Mouse (Mus musculus) hindbrain, embryonic 12.5 days (tissue): ENCODE data around the gene Pcnx. TPM values are rescaled to one million over a fixed set of nuclear protein-coding genes. Genes with fewer than 3 reads are reported as not detected.

Experiments
- ATAC-seq: fragments of 200-750 bp; cut with Nextera tagmentation; 2 replicates; pipeline ENCODE4 v1.8.0; 2017; ENCODE audit warnings: moderate TSS enrichment; ENCODE audit not compliant: low FRiP score
- H3K27ac ChIP-seq: fragments of 300-500 bp; sonication (generic); 2 replicates; pipeline ENCODE4 v1.5.1; 2016; ENCODE audit warnings: mild to moderate bottlenecking
- H3K27me3 ChIP-seq: fragments of 300-500 bp; sonication (generic); 2 replicates; pipeline ENCODE4 v1.6.1; 2016; ENCODE audit warnings: mild to moderate bottlenecking
- H3K36me3 ChIP-seq: fragments of 300-500 bp; sonication (generic); 2 replicates; pipeline ENCODE4 v1.6.1; 2016; ENCODE audit warnings: mild to moderate bottlenecking
- H3K4me1 ChIP-seq: fragments of 300-500 bp; sonication (generic); 2 replicates; pipeline ENCODE4 v1.6.1; 2016
- H3K4me2 ChIP-seq: fragments of 300-500 bp; sonication (generic); replicated peaks from 2 replicates; pipeline ENCODE4 v1.6.1; 2016; ENCODE audit warnings: mild to moderate bottlenecking
- H3K4me3 ChIP-seq: fragments of 300-500 bp; sonication (generic); 2 replicates; pipeline ENCODE4 v1.5.1; 2016; ENCODE audit warnings: mild to moderate bottlenecking
- H3K9ac ChIP-seq: fragments of 300-500 bp; sonication (generic); 2 replicates; pipeline ENCODE4 v1.6.1; 2016; ENCODE audit warnings: mild to moderate bottlenecking, moderate library complexity
- H3K9me3 ChIP-seq: fragments of 300-500 bp; sonication (generic); replicated peaks from 2 replicates; pipeline ENCODE4 v1.6.1; 2016; ENCODE audit warnings: mild to moderate bottlenecking
- WGBS: fragments of 180-500 bp; shearing (Covaris S2); methylation state at CpG from one replicate; pipeline ENCODE4 v1.1.7; 2016; 5-methylcytosine and 5-hydroxymethylcytosine counted together
- polyA plus RNA-seq: library from polyadenylated mRNA; unstranded; fragments of >200 nt; fragmentation: Nextera tagmentation; extraction: Ambion mirVana; gene quantifications from 2 replicates; pipeline ENCODE4 v1.2.1, GENCODE M21; 2016

The Pcnx gene
- polyA plus RNA-seq, 1 experiment from 2014 or later: 13.1 TPM

GRCm38 (mm10) chr12:81836162-81836561 lies 23.7 kb upstream of the Pcnx start:
- ATAC-seq: no peak
- H3K27ac ChIP-seq: no peak overlapping the region
- no peaks in the 10 kb centered on the region for H3K27me3 ChIP-seq
- 74% methylated on average over 8 of the region's 8 CpGs for WGBS
- H3K36me3 ChIP-seq: no peaks in the 10 kb centered on the region
- H3K4me1 ChIP-seq: no peaks in the 10 kb centered on the region
- H3K9ac ChIP-seq: no peak overlapping the region
- no peak overlapping the region for H3K4me2 ChIP-seq
- no peaks in the 10 kb centered on the region for H3K9me3 ChIP-seq
- H3K4me3 ChIP-seq: no peak overlapping the region

GRCm38 (mm10) chr12:81837463-81837862 lies 22.4 kb upstream of the Pcnx start:
- H3K36me3 ChIP-seq: no peaks in the 10 kb centered on the region
- H3K4me2 ChIP-seq: no peak overlapping the region
- WGBS: 62% methylated on average over 5 of the region's 5 CpGs
- H3K4me1 ChIP-seq: no peaks in the 10 kb centered on the region
- H3K27me3 ChIP-seq: no peaks in the 10 kb centered on the region
- no peak for ATAC-seq
- H3K9me3 ChIP-seq: no peaks in the 10 kb centered on the region
- H3K27ac ChIP-seq: no peak overlapping the region
- H3K4me3 ChIP-seq: no peak overlapping the region
- no peak overlapping the region for H3K9ac ChIP-seq

GRCm38 (mm10) chr12:81839663-81840062 lies 20.2 kb upstream of the Pcnx start:
- Histone ChIP-seq H3K4me2 (no peak overlapping the region), H3K27me3 (no peaks in the 10 kb centered on the region), H3K36me3 (no peaks in the 10 kb centered on the region), H3K4me3 (no peak overlapping the region), H3K9me3 (no peaks in the 10 kb centered on the region), H3K9ac (no peak overlapping the region), H3K27ac (no peak overlapping the region), H3K4me1 (peaks cover 5% of the 10 kb centered on the region)
- 97% methylated on average over 5 of the region's 5 CpGs for WGBS
- ATAC-seq: no peak

- H3K9me3 ChIP-seq: no peaks in the 10 kb centered on the region
Measured at GRCm38 (mm10) chr12:81841046-81841445, 18.8 kb upstream of the Pcnx start.

GRCm38 (mm10) chr12:81843501-81843900 lies 16.3 kb upstream of the Pcnx start:
- no peak overlapping the region for H3K27ac ChIP-seq
- H3K9ac ChIP-seq: no peak overlapping the region
- H3K4me2 ChIP-seq: no peak overlapping the region
- H3K36me3 ChIP-seq: no peaks in the 10 kb centered on the region
- no peaks in the 10 kb centered on the region for H3K27me3 ChIP-seq
- H3K9me3 ChIP-seq: no peaks in the 10 kb centered on the region
- no peak overlapping the region for H3K4me3 ChIP-seq
- H3K4me1 ChIP-seq: peaks cover 21% of the 10 kb centered on the region
- no peak for ATAC-seq
- WGBS: 80% methylated on average over 5 of the region's 5 CpGs

More at GRCm38 (mm10) chr12:81841046-81841445, 18.8 kb upstream of the Pcnx start:
- Histone ChIP-seq H3K4me1 (peaks cover 17% of the 10 kb centered on the region), H3K36me3 (no peaks in the 10 kb centered on the region), H3K4me2 (no peak overlapping the region), H3K4me3 (no peak overlapping the region), H3K9ac (no peak overlapping the region), H3K27me3 (no peaks in the 10 kb centered on the region), H3K27ac (no peak overlapping the region)
- ATAC-seq: no peak
- WGBS: 90% methylated on average over 5 of the region's 5 CpGs

GRCm38 (mm10) chr12:81844572-81844971 lies 15.3 kb upstream of the Pcnx start:
- no peak overlapping the region; the same call in 1 of the 2 replicates for H3K4me3 ChIP-seq
- H3K27ac ChIP-seq: no peak overlapping the region
- H3K9ac ChIP-seq: no peak overlapping the region

GRCm38 (mm10) chr12:81844981-81845380 lies 14.8 kb upstream of the Pcnx start:
- WGBS: 12% methylated on average over 14 of the region's 14 CpGs
- H3K27me3 ChIP-seq: no peaks in the 10 kb centered on the region
- no peak for ATAC-seq
- no peak overlapping the region for H3K9ac ChIP-seq
- no peaks in the 10 kb centered on the region for H3K9me3 ChIP-seq
- peak overlapping the region; percentile 37 for H3K4me2 ChIP-seq
- H3K36me3 ChIP-seq: no peaks in the 10 kb centered on the region
- peaks cover 21% of the 10 kb centered on the region for H3K4me1 ChIP-seq
- no peak overlapping the region for H3K27ac ChIP-seq
- H3K4me3 ChIP-seq: no peak overlapping the region; the same call in 1 of the 2 replicates

More at GRCm38 (mm10) chr12:81844572-81844971, 15.3 kb upstream of the Pcnx start:
- H3K36me3 ChIP-seq: no peaks in the 10 kb centered on the region
- ATAC-seq: no peak
- WGBS: 54% methylated on average over 13 of the region's 13 CpGs
- H3K27me3 ChIP-seq: no peaks in the 10 kb centered on the region
- H3K9me3 ChIP-seq: no peaks in the 10 kb centered on the region
- peak overlapping the region; percentile 37 for H3K4me2 ChIP-seq
- H3K4me1 ChIP-seq: peaks cover 21% of the 10 kb centered on the region

- Histone ChIP-seq H3K4me2 (no peak overlapping the region), H3K27me3 (no peaks in the 10 kb centered on the region), H3K36me3 (no peaks in the 10 kb centered on the region), H3K9ac (no peak overlapping the region), H3K27ac (no peak overlapping the region), H3K9me3 (no peaks in the 10 kb centered on the region), H3K4me3 (no peak overlapping the region), H3K4me1 (peaks cover 16% of the 10 kb centered on the region)
- no peak for ATAC-seq
- 80% methylated on average over 8 of the region's 8 CpGs for whole genome bisulfite sequencing
Measured at GRCm38 (mm10) chr12:81849629-81850028, 10.2 kb upstream of the Pcnx start.

GRCm38 (mm10) chr12:81852551-81852950 lies 7.3 kb upstream of the Pcnx start:
- no peaks in the 10 kb centered on the region for H3K9me3 ChIP-seq
- H3K27ac ChIP-seq: no peak overlapping the region
- no peak overlapping the region for H3K4me3 ChIP-seq
- ATAC-seq: no peak
- WGBS: 90% methylated on average over 2 of the region's 2 CpGs
- H3K4me1 ChIP-seq: 0 out of 2 replicates have a peak, but pooled peaks cover 3% of the 10 kb centered on the region
- no peaks in the 10 kb centered on the region for H3K36me3 ChIP-seq
- no peak overlapping the region for H3K9ac ChIP-seq
- H3K27me3 ChIP-seq: peaks cover 6% of the 10 kb centered on the region; the same call in 1 of the 2 replicates
- no peak overlapping the region for H3K4me2 ChIP-seq

- no peak overlapping the region for H3K9ac ChIP-seq
- no peak for ATAC-seq
- no peaks in the 10 kb centered on the region for H3K9me3 ChIP-seq
- no peak overlapping the region for H3K4me2 ChIP-seq
- no peak overlapping the region for H3K4me3 ChIP-seq
- no peaks in the 10 kb centered on the region for H3K36me3 ChIP-seq
- peaks cover 6% of the 10 kb centered on the region; the same call in 1 of the 2 replicates for H3K27me3 ChIP-seq
- H3K27ac ChIP-seq: no peak overlapping the region
- 0 out of 2 replicates have a peak, but pooled peaks cover 3% of the 10 kb centered on the region for H3K4me1 ChIP-seq
- WGBS: 84% methylated on average over 14 of the region's 14 CpGs
Measured at GRCm38 (mm10) chr12:81852977-81853376, 6.8 kb upstream of the Pcnx start.

GRCm38 (mm10) chr12:81853543-81853942 lies 6.3 kb upstream of the Pcnx start:
- Histone ChIP-seq H3K36me3 (no peaks in the 10 kb centered on the region), H3K4me2 (no peak overlapping the region), H3K9me3 (no peaks in the 10 kb centered on the region), H3K4me1 (peaks cover 5% of the 10 kb centered on the region; the same call in 1 of the 2 replicates), H3K9ac (no peak overlapping the region), H3K4me3 (no peak overlapping the region), H3K27me3 (peaks cover 6% of the 10 kb centered on the region; the same call in 1 of the 2 replicates), H3K27ac (no peak overlapping the region)
- no peak for ATAC-seq
- WGBS: 88% methylated on average over 8 of the region's 9 CpGs

GRCm38 (mm10) chr12:81855031-81855430 lies 4.8 kb upstream of the Pcnx start:
- Histone ChIP-seq H3K4me3 (no peak overlapping the region), H3K4me1 (peaks cover 5% of the 10 kb centered on the region; the same call in 1 of the 2 replicates), H3K27me3 (peaks cover 6% of the 10 kb centered on the region; the same call in 1 of the 2 replicates), H3K9ac (no peak overlapping the region), H3K27ac (no peak overlapping the region), H3K4me2 (no peak overlapping the region), H3K9me3 (no peaks in the 10 kb centered on the region), H3K36me3 (no peaks in the 10 kb centered on the region)
- 81% methylated on average over 8 of the region's 8 CpGs for WGBS
- no peak for ATAC-seq

DNA sequence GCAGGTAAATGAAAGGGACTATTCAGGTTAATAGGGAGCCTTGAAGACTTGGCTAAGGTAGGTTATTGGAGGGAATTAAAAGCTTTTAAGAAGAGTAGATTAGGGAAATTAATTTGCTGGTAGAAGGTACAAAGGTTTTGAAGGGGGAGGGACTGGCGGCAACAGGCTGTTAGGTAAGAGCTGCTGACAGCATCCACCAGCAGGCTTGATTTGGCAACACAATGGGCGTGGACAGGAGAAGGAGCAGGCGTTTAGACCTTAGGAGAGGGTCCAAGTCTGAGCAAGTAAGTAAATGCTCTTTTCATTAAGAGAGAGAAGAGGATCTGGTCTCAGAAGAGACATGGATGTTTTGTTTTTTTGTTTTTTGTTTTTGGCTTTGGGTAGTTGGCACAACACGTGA lies 3.1 kb upstream of the Pcnx start:
- Histone ChIP-seq H3K27me3 (peaks cover 6% of the 10 kb centered on the region; the same call in 1 of the 2 replicates), H3K27ac (no peak overlapping the region), H3K4me3 (no peak overlapping the region), H3K9me3 (no peaks in the 10 kb centered on the region), H3K4me1 (peaks cover 13% of the 10 kb centered on the region), H3K9ac (no peak overlapping the region), H3K36me3 (no peaks in the 10 kb centered on the region), H3K4me2 (no peak overlapping the region)
- no peak for ATAC-seq
- 41% methylated on average over 4 of the region's 4 CpGs for WGBS
